Mouse (Mus musculus) T-helper 17 cell (primary cell): ENCODE measurements around the gene Adcy3.

Experiments used
- in situ Hi-C, 2 experiments: fragments of 300-600 bp; cut with MboI, MseI; formaldehyde crosslinking; loops; 1 replicate in 1 of 2; 2 replicates in 1 of 2; pipeline ENCODE4 v1.15.1; 2025; ENCODE audit warnings: high pct_unique_total_duplicates in 2 of 2

Gene Adcy3

DNA sequence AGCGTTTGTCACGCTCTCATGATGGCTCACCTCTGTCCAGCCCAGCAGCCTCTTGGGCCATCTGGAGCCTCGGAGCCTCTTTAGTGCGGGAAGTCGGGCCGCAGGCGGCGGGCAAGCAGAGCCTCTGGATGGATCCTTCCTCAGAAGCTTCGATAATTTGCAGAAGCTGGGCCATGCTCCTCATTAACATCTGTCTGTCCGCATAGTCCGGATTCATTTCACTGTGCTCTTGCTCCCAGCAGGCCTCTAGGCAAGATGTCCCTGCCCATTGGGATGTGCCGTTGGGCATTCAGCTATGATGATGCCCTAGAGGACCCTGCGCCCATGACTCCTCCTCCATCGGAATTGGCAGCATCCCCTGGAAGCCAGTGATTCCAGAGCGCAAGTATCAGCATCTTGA, 104.6 kb downstream of the Adcy3 start:
- in situ Hi-C loops, result loop anchor here (10.0 to 25.0 kb wide), 3 partner anchors 100 to 923 kb away; no protein-coding TSS in a partner anchor

DNA sequence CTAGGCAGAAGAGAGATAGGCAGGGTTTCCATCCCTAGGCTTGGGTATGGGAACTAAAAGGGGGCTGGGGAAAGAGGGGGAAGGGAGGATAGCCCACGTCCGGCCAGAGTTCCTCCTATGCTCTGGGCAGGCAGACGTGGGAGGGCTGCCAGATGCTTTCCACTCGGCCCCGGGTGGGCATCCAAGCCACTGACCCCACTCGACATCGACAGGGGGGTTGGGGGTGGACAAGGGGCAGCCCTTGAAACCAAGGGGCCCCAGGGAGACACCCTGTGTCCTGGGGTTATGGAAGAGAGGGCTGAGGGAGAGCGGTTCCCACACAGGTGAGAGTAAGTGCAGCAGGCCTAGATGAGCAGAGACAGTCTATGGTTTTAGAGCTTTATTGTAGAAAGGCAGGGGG, 107.4 kb downstream of the Adcy3 start:
- in situ Hi-C loops, result loop anchor here in 1 of 2 experiments (10.0 to 25.0 kb wide), 3 partner anchors 97 to 297 kb away; no protein-coding TSS in a partner anchor

DNA sequence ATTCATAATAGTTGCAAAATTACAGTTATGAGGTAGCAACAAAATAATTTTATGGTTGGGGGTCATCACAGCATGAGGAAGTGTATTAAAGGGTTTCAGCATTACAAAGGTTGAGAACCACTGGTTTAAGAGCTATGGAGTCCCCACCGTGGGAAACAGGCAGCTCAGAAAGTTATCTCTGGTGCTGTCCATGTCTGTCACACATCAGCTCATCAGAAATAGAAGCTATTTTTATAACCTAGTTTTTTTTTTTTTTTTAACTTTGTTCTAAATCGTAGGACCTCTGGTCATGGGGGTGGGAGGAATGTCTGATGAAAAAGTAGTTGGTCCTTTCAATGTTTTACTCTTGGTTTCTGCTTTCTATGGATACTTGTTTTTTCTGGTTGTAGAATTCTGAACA, 110.9 kb downstream of the Adcy3 start:
- in situ Hi-C loops, result loop anchor here in 1 of 2 experiments (10.0 to 25.0 kb wide), 3 partner anchors 93 to 293 kb away; no protein-coding TSS in a partner anchor

DNA sequence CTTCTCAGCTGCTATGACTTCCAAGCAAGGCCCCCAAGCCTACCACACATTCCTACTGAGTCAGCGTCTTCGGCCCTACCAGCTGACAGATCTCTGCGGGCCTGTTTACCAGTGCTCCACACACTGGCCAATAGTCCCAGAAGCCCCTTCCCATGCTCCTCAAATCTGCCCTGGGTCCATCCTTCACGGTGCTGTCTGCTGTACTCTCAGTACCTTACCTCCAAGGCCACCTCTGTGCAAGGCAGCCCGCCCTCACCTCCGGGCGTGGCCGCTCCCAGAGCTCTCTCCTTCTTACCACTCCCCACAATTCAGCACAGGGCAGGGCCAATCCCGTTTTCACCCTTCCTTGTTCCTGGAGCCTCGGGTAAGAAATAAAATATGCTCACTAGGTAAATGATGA, 112.8 kb downstream of the Adcy3 start:
- in situ Hi-C loops, result loop anchor here in 1 of 2 experiments (10.0 to 25.0 kb wide), 3 partner anchors 92 to 292 kb away; no protein-coding TSS in a partner anchor

DNA sequence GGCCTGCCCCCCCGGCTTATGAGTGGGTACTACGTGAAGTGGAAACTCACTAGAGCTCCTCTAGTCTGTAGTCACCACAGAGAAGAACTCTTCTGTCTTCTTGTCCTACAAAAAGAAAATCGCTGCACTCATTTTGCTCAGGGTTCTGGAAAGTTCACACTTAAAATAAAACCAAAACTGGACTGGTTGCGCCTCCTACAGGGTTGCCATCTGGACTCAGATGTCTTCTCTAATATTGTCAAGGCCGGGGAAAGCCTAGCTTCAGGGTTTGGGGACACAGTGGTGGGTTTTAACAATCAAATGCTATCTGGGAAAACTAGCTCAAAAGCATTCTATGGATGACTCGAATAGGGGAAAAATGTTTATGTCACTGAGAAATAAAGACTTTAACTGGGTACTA, 116.9 kb downstream of the Adcy3 start:
- in situ Hi-C loops, result loop anchor here in 1 of 2 experiments (10.0 to 25.0 kb wide), 3 partner anchors 88 to 288 kb away; no protein-coding TSS in a partner anchor

DNA sequence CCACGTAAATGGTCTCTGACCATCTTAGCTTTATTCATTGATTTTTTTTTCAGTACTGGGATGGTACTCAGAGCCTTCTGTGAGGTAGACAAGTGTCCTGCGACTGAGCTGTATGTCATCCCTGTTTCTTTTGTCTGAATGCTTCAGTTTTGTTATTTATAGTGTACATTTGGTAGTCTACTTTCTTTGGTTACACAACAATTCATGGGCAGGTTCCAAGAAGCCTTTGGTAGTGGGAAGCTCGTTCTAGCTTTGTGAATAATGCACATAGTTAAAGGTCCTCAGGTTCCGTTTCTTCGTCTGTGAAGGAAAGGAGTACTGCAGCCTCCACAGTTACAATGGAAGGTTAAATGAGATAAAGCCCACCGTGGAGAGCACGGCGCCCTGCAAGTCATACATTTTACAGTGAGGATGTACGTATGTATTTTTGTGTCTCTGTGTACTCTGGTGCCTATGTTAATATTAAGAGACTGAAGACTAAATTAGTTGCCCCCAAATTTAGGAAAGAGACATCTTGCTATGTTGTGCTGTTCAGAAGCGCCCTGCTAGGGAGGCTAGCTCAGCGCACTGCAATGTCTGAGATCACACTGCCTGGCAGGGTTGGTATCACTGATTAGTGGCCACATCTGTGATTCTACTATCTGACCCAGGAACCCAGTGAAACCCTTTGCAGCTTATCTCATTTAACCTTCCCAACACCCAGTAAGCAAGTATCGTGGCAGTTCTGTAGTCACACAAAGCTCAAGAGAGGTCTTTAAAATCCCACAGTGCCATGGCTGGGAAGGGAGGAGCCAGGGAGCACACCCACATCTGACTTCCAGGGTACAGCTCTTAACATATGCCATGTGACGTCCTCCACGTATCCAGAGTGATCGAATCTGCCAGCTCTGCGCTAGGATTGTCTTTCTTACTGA, 120.1 kb downstream of the Adcy3 start:
- in situ Hi-C loops, result no loop called here
